Mouse (Mus musculus): Measurements from ENCODE around the gene 5830411N06Rik.
A peak's percentile ranks its signal among the peaks of the same experiment; 100 is the strongest.

Gene 5830411N06Rik

GRCm38 (mm10) chr7:140247216-140247615 lies at the start of gene 5830411N06Rik:
TSS of gene 5830411N06Rik (plus strand) at chr7:140247284.
- DNase-seq (ENCODE audit: low read depth) = no peak

DNA sequence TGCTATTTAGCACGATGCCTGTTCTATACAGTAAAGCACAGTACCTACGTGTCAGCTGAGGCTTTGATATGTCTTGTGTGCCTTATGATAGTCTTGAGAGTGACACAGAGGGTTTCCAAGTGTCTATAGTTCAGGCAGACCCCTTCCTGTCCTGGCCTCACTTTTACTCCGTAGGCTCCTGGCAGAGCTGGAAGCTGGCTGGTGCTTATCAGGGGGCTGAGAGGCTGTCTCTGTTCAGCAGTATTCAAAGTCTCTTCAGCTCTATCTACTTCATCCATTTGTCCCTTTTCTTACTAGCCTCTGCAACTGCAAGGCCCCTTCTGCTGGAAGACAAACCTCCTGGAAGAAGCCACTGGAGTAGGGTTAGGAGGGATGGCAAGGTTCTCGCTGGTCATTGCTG lies 46.0 kb upstream of the 5830411N06Rik start:
- DNase-seq (ENCODE audit: low read depth) = no peak

GRCm38 (mm10) chr7:140205864-140206263 lies 41.2 kb upstream of the 5830411N06Rik start, which contains the start of gene Olfr524:
TSS of gene Olfr524 (minus strand) at chr7:140205964.
- DNase-seq (ENCODE audit: low read depth) = no peak

GRCm38 (mm10) chr7:140206904-140207303 lies 40.2 kb upstream of the 5830411N06Rik start:
- peak; percentile 20 for DNase-seq (ENCODE audit: low read depth)

GRCm38 (mm10) chr7:140208153-140208552 lies 38.9 kb upstream of the 5830411N06Rik start:
- DNase-seq (ENCODE audit: low read depth) = peak; percentile 16

DNA sequence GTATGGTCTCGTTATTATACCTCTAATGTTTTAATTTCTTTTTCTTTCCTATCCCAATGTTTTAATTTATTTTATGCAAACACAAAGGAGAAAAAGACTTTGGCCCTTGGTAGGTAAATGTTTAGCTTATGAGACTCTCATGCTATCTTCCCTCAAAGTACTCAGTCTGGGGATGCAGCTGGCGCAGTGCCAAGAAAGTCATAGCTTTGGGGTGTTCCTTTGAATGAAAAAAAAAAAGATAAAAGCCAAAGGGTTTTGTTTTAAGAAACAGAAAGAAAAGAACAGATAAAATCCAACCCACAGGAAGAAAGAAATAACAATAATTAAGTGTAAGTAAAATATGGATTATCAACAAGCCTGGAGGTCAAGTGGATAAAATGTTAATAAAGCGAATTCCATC lies 38.4 kb upstream of the 5830411N06Rik start:
- peak; percentile 2 for DNase-seq (ENCODE audit: low read depth)

- DNase-seq (ENCODE audit: low read depth) = no peak
Observed at GRCm38 (mm10) chr7:140213841-140214240, 33.2 kb upstream of the 5830411N06Rik start.

- no peak for DNase-seq (ENCODE audit: low read depth)
Observed at GRCm38 (mm10) chr7:140217967-140218366, 29.1 kb upstream of the 5830411N06Rik start, which contains the start of gene Cd163l1. TSS of gene Cd163l1 (plus strand) at chr7:140218267.

GRCm38 (mm10) chr7:140219268-140219667 lies 27.8 kb upstream of the 5830411N06Rik start:
- peak; percentile 11 for DNase-seq (ENCODE audit: low read depth)

DNA sequence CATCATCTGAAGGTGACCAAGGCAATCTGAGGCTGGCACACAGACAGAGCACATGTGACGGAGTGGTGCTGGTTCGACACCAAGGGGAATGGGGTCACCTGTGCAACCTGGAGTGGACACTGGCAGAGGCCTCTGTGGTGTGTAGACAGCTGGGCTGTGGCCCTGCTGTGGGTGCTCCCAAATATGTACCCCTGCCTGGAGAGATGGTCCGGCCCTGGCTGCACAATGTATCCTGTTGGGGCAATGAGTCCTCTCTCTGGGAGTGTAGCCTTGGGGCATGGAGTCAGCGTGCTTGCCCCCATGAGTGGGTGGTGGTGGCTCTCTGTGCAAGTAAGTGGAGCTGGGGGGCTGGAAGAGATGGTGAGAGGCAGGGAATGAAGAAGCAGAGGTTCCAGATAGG lies 26.7 kb upstream of the 5830411N06Rik start:
- DNase-seq (ENCODE audit: low read depth) = no peak

GRCm38 (mm10) chr7:140224209-140224608 lies 22.9 kb upstream of the 5830411N06Rik start:
- DNase-seq (ENCODE audit: low read depth) = no peak

- no peak for DNase-seq (ENCODE audit: low read depth)
Observed at GRCm38 (mm10) chr7:140228476-140228875, 18.6 kb upstream of the 5830411N06Rik start.

GRCm38 (mm10) chr7:140231026-140231425 lies 16.1 kb upstream of the 5830411N06Rik start:
- no peak for DNase-seq (ENCODE audit: low read depth)

- DNase-seq (ENCODE audit: low read depth) = no peak
Observed at GRCm38 (mm10) chr7:140233696-140234095, 13.4 kb upstream of the 5830411N06Rik start.

GRCm38 (mm10) chr7:140253780-140254299 lies 6.8 kb downstream of the 5830411N06Rik start:
- peak; percentile 96 for DNase-seq (ENCODE audit: low read depth)

DNA sequence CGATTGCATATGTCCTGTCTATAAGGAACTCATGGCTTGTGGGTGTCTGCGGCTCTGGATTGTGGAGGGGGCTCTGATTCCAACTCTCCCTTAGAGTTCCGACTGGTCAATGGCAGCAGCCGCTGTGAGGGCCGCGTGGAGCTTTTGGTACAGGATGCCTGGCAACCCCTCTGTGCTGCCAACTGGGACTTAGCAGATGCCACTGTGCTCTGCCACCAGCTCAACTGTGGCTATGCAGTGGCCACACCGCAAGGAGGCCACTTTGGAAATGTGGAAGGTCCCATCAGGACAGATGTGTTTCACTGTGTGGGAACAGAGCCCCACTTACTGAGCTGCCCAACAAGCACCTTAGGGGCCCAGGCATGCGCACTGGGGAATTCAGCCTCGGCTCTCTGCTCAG lies 48.7 kb downstream of the 5830411N06Rik start:
- no peak for DNase-seq (ENCODE audit: low read depth)

DNA sequence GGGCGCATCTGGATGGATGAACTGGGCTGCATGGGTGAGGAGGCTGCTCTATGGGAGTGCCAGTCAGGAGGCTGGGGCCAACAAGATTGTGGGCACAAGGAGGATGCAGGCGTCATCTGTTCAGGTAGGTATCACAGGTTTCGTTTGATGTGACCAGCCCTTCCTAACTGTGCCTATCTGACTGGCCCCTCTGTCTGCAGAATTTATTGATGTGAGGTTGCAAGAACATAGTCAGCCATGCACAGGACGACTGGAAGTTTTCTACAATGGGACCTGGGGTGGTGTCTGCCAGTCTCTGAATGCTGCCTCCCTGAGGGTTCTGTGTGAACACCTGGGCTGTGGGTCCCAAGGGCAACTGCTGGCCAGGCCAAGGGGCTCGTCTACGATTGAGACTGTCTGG lies 49.8 kb downstream of the 5830411N06Rik start:
- DNase-seq (ENCODE audit: low read depth) = no peak

- no peak for DNase-seq (ENCODE audit: low read depth)
Observed at GRCm38 (mm10) chr7:140299416-140299815, 52.3 kb downstream of the 5830411N06Rik start.

DNA sequence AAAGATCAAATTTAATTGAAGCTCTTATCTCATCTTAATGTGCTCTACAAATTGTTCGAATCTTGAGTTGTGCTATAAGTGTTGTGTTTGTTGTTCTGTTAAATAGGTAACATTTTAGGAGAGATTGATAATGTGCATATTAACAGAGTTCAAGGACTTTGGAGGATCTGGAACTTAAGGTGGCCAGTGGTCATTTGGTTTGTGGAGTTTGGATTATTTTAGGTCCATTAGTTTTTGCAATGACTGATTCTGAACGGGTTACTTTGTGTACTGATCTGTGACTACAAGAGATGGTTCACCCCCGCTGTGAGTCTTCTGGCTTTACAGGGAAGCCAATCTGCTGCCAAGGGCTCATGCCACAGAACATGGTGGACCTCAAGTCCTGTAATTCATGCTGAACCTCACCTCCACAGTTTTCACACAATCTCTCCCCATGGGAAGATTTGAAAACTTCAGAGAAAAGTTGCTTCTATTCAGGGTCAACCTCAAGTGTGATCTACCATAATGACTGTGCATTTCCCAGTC lies 72.8 kb downstream of the 5830411N06Rik start:
- no peak for DNase-seq (ENCODE audit: low read depth)

- DNase-seq (ENCODE audit: low read depth) = no peak
Observed at GRCm38 (mm10) chr7:140320558-140320957, 73.5 kb downstream of the 5830411N06Rik start, which contains the start of gene Olfr525. TSS of gene Olfr525 (plus strand) at chr7:140320858.

DNA sequence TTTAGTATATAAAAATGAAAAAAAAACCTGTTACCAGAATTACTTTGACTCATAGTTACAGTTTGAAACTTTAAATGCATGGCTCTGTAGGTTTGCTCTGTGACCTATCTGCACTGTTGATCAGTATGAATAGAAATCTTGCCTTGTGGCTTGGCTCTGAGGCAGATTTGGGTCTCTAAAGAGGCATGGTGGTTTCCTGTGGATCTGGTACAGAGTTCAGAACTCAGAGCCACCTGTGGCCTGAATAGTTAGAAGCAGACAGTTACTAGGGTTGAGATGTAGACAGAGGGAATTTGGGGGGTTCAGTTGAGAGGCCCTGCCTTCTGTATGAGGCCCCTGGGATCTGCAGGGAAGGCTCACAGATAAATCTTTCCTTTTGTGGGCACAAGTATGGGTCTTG lies 74.1 kb downstream of the 5830411N06Rik start:
- DNase-seq (ENCODE audit: low read depth) = no peak

DNA sequence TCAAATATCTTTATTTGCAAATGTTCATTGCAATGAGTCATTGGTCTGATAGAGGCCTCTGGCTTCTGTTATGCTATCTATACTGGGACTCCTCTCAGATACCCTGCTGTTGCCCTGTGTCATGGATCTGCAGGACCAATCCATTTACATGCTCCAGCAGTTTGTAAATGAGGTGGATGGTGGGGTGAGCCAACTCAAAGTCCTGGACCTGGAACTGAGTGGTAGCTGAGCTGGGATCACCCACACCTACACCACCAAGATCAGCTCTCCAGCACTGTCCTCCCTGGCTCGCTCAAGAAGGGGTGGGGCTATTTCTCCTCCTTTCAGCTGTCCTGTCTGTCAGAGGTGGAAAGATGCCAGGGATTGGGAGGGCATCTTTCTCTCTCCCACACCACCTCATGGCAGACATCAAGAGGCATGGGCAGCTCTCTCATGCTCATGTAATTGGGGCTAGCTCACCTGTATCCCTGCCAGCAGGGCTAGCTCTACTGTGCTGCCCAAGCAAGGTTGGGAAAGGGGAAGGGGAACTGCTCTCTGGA lies 82.8 kb downstream of the 5830411N06Rik start:
- no peak for DNase-seq (ENCODE audit: low read depth)

GRCm38 (mm10) chr7:140333717-140334116 lies 86.6 kb downstream of the 5830411N06Rik start, which contains the start of gene Olfr527:
TSS of gene Olfr527 (plus strand) at chr7:140334017.
- no peak for DNase-seq (ENCODE audit: low read depth)
